Mouse (Mus musculus) regulatory T cell (primary cell): Measurements from ENCODE around the gene 1700016H13Rik.

ENCODE experiments used
- in situ Hi-C: fragments of 300-600 bp; cut with MboI, MseI; formaldehyde crosslinking; loops from one replicate; pipeline ENCODE4 v1.15.1; 2025; ENCODE audit warnings: high pct_unique_total_duplicates

The 1700016H13Rik gene

GRCm38 (mm10) chr5:103655346-103656118 lies at the start of gene 1700016H13Rik:
Gene 1700016H13Rik, minus strand, starts transcription at chr5:103656010.
- in situ Hi-C loops, result loop anchor here (5.0 to 25.0 kb wide), 3 partner anchors 303 to 1359 kb away; partner anchors contain the start of gene Arhgap24

DNA sequence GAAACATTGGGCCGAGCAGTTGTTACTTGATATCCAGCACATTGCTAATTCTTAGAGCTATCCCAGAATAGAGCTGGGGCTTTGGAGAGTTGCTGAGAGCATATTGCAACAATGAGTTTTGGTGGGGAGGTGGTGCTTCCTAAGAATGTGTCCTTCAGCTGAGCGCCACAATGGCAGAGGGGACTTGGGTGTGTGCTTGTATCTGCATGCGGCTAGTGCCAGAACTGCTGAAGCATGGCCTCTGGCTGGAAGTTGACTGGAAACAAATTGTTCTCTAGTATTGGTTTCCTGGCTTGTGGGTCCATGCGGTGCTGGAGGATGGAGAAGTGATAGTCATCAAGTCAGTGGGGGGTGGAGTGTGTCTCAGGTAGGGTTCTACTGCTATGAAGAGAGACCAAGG lies 49.5 kb upstream of the 1700016H13Rik start:
- in situ Hi-C loops, result no loop called here

DNA sequence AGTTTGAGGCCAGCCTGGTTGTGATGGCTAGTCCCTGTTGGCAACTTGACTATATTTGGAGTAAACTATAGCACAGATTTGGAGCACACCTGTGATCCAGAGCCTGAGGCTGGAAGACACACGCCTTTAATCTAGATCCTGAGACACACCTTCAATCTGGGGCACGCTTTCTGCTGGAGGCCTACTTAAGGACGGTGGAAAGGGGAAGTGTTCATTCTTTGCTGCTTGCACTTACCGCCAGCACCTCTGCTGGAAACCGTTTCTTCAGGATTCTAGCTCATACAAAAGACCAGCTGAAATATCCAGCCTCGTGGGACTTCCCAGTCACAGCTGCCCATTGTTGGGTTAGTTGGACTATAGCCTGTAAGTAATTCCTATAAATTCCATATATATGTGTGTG lies 46.7 kb upstream of the 1700016H13Rik start:
- in situ Hi-C loops, result no loop called here

- in situ Hi-C loops, result no loop called here
These were observed 45.7 kb upstream of the 1700016H13Rik start for GRCm38 (mm10) chr5:103701466-103701865.

DNA sequence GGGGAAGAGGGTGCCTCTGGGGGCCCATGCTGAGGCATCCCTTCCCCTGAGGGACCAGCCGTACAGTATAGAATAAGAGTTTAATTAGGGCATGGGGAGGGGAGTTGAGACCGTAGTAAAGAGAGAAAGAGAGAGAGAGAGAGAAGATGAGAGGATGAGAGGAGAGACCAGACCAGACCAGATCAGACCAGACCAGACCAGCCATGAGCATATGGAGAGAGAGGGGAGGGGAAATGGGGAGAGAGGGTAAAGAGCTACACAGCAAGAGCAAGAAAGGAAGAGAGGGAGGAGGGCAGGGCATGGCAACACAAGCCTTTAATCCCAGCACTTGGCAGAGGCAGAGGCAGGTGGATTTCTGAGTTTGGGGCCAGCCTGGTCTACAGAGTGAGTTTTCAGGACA lies 44.9 kb upstream of the 1700016H13Rik start:
- in situ Hi-C loops, result no loop called here

- in situ Hi-C loops, result no loop called here
These were observed 43.7 kb upstream of the 1700016H13Rik start for GRCm38 (mm10) chr5:103699537-103699936.

- in situ Hi-C loops, result no loop called here
These were observed 42.8 kb upstream of the 1700016H13Rik start for GRCm38 (mm10) chr5:103698577-103698976.

DNA sequence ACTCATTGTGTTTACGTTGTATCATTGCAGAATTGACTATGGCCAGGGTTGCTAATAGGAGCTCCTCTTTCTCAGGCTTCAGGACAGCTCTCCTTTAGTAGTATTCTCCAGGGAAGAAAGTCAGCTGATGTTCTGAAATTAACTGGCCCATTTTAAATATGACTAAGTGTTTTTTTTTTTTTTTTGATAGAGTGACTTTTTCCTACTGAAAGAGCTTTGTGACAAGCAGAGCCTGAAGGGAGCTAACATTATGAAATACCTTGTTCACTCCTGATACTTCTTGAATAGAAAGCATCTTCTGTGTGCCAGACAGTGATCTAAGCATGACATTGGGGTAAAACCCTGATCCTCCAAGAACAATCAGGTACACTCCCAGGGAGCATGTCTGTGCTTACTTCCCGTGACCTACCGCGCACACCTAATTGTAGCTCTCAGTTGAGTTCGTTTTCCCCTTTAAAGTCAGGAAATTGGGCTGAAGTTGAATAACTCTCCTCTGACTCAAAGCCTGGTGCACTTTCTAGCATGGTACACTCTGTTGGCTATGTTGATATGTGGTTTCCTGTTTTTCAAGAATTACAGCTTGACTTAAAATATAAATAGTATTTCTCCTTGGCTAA lies 42.2 kb upstream of the 1700016H13Rik start:
- in situ Hi-C loops, result no loop called here

DNA sequence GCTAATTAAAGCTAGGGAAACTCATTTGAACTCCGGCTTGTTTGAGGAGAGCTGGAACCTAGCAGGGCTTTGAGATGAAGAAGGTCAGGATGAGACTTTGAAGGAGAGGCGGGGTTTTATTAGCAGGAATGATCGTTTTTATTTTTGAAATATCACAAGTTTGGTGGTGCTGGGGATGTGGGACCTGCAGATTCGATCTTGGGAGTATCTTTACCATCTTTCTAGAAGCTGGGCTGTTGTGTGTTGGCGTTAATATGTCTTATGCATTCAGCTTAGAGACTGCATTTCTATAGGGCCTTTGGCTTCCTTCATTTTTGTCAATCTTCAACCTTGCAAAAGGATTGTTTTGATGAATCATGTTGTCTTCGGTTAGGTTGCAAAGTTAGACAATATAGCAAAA lies 38.3 kb upstream of the 1700016H13Rik start:
- in situ Hi-C loops, result no loop called here

GRCm38 (mm10) chr5:103693041-103693641 lies 37.3 kb upstream of the 1700016H13Rik start:
- in situ Hi-C loops, result no loop called here

- in situ Hi-C loops, result no loop called here
These were observed 36.8 kb upstream of the 1700016H13Rik start for GRCm38 (mm10) chr5:103692531-103693040.

DNA sequence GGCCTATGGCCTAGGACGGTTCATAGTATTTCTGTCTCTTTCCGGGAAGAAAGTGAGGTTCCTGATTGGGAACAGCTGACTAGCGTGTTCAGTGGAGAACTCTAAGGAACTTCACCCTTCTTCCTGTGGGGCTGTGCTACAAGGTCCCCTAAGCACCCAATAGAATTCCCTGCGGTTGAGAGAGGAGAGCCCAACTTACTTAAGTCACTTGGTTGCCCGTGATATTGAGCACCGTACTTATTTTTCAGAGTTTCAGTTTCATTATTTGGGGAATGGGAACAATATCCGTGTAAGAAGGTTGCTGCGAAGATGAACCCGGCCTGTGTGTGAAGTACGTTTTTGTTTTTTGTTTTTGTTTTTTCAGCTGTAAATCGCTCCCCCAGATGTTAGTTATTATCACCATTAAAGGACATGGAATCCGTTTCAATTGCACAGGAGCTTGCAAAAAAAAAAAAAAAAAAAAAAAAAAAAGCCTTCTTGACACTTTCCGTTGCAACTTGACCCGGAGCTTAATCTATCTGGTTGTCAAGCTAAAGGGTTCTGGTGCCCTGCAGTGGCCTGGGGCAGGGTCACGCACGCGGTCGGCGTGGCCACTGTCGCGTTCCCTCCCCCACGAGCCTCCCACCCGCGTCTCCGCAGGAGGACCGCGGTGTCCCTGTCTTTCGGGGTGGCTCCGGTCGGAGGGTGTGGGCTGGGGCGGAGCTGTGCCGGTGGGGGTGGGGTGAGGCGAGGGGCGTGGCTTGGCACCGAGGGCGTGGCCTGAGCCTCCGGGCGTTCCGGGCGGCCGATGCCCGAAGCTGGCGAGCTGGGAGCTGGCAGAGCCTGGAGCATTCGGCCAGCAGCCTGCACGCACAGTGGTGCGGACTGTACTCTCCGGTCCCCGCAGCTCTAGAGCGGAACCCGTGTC lies 36.1 kb upstream of the 1700016H13Rik start, which contains the start of gene Aff1:
Gene Aff1, plus strand, starts transcription at position 751 of the 907 bp plus-strand sequence.
- in situ Hi-C loops, result no loop called here

DNA sequence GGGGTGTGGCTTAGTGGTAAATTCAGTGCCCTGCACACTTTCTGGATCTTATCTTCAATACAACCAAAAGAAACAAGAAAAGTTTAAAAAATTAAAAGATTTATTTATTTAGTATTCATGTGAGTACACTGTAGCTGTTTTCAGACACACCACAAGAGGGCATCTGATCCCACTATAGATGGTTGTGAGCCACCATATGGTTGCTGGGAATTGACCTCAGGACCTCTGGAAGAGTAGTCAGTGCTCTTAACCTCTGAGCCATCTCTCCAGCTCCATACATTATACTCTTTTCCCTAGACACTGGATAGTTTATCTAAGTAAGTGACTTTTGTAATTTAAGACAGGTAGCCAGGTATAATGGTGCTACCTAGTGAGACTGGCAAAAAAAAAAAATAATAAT lies 35.4 kb upstream of the 1700016H13Rik start:
- in situ Hi-C loops, result no loop called here

DNA sequence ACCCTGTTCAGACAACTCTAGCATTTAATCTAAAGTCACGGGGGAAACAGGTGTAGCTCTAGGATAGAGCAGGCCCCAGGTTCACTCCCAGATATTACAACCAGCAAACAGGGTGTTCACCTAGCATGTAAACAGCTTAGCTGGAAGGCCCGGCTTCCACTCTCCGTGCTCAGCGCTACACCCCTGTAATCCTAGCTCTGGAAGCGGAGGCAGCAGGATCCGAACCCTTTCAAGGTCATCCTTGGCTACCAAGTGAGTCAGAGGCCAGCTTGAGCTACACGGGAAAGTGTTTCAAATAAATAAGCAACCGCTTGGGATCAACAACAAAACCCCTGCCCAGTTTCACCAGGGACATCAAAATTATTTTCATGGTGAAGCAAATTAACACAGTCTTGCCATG lies 34.4 kb upstream of the 1700016H13Rik start:
- in situ Hi-C loops, result no loop called here

GRCm38 (mm10) chr5:103689645-103690044 lies 33.8 kb upstream of the 1700016H13Rik start:
- in situ Hi-C loops, result loop anchor here (5.0 kb wide), 1 partner anchor 48 kb away; no protein-coding TSS in a partner anchor

- in situ Hi-C loops, result no loop called here
These were observed 26.0 kb upstream of the 1700016H13Rik start for GRCm38 (mm10) chr5:103681824-103682223.

- in situ Hi-C loops, result no loop called here
These were observed 24.6 kb upstream of the 1700016H13Rik start for GRCm38 (mm10) chr5:103680381-103680780.

DNA sequence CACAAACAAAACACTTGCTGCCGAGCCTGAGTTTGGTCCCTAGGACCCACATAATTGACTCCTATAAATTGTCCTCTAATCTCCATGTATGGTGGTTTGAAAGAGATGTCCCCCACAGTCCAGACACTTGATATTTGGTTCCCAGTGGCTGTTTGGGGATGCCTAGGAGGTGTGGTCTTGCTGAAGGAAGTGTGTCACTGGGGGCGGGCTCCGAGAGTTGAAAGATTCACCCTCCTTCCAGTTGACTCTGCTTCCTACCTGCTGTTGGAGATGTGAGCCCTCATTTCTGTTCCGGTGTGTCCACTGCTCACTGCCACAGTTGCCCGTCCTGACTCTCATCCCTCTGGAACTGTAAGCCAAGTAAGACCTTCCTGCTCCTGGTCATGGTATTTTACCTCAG lies 23.2 kb upstream of the 1700016H13Rik start:
- in situ Hi-C loops, result loop anchor here (5.0 to 10.0 kb wide), 2 partner anchors 143 to 236 kb away; partner anchors contain the start of gene Klhl8

GRCm38 (mm10) chr5:103677894-103678293 lies 22.1 kb upstream of the 1700016H13Rik start:
- in situ Hi-C loops, result loop anchor here (5.0 to 10.0 kb wide), 2 partner anchors 144 to 237 kb away; partner anchors contain the start of gene Klhl8

DNA sequence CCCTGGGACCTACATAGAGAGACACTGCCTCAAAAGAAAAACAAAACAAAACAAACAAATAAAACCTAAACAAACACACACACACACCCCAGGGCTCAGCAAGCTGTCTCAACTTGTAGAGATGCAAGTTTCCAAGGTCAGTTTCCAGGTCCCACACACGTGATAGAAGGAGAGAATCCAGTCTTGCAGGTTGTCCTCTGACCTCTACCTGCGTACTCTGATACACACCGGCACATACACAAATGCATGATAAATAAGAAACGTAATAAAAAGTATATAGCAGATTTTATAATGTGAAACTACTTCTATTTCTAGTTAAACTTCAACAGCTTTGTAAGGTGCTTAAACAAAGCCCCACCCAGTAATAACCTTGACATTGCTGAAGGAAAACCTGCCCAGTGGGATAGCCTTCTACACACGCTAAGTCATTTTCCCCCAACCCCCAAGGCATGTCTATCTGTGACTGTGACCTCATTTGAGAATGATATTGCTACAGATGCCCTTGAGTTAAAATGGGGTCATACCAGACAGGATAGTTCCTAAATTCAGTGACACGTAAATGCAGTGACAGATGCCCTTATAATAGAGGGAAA lies 20.6 kb upstream of the 1700016H13Rik start:
- in situ Hi-C loops, result loop anchor here (5.0 to 10.0 kb wide), 2 partner anchors 146 to 238 kb away; partner anchors contain the start of gene Klhl8
